Mouse (Mus musculus) lung, embryonic 16.5 days (tissue): ENCODE results near the gene Slc25a34. TPM values are rescaled to one million over a fixed set of nuclear protein-coding genes. Genes with fewer than 3 reads are reported as not detected.

Experiments
- ATAC-seq: fragments of 200-750 bp; cut with Nextera tagmentation; 2 replicates; pipeline ENCODE4 v1.8.0; 2017; ENCODE audit warnings: low read depth, mild to moderate bottlenecking, moderate library complexity
- H3K27ac ChIP-seq: fragments of 300-500 bp; sonication (generic); 2 replicates; pipeline ENCODE4 v1.5.1; 2014; ENCODE audit warnings: mild to moderate bottlenecking, control low read depth, low read length
- H3K27me3 ChIP-seq: fragments of 300-500 bp; sonication (generic); 2 replicates; pipeline ENCODE4 v1.6.1; 2014; ENCODE audit warnings: low read depth, low read length, mixed read lengths; ENCODE audit not compliant: control insufficient read depth, insufficient read depth
- H3K36me3 ChIP-seq: fragments of 300-500 bp; sonication (generic); 2 replicates; pipeline ENCODE4 v1.6.1; 2014; ENCODE audit warnings: low read length; ENCODE audit not compliant: control insufficient read depth, insufficient read depth
- H3K4me1 ChIP-seq: fragments of 300-500 bp; sonication (generic); replicated peaks from 2 replicates; pipeline ENCODE4 v1.6.1; 2014; ENCODE audit warnings: low read length, mixed read lengths; ENCODE audit not compliant: control insufficient read depth, insufficient read depth
- H3K4me2 ChIP-seq: fragments of 300-500 bp; sonication (generic); 2 replicates; pipeline ENCODE4 v1.6.1; 2014; ENCODE audit warnings: low read depth, low read length, control low read depth
- H3K4me3 ChIP-seq: fragments of 300-500 bp; sonication (generic); 2 replicates; pipeline ENCODE4 v1.5.1; 2014; ENCODE audit warnings: mild to moderate bottlenecking, low read length, control low read depth
- H3K9ac ChIP-seq: fragments of 300-500 bp; sonication (generic); 2 replicates; pipeline ENCODE4 v1.6.1; 2014; ENCODE audit warnings: low read length, control low read depth
- H3K9me3 ChIP-seq: fragments of 300-500 bp; sonication (generic); 2 replicates; pipeline ENCODE4 v1.6.1; 2016; ENCODE audit warnings: low read length; ENCODE audit not compliant: control insufficient read depth
- WGBS: fragments of 180-500 bp; shearing (Covaris S2); extraction: QIAGEN DNeasy Blood & Tissue Kit; methylation state at CpG from one replicate; pipeline ENCODE4 v1.1.7; 2014; 5-methylcytosine and 5-hydroxymethylcytosine counted together
- polyA plus RNA-seq: library from polyadenylated mRNA; unstranded; fragments of >200 nt; fragmentation: Nextera tagmentation; extraction: Ambion mirVana; gene quantifications from 2 replicates; pipeline ENCODE4 v1.2.1, GENCODE M21; 2015

The Slc25a34 gene
- polyA plus RNA-seq = 0.18 and 0.20 TPM in 2 replicates

GRCm38 (mm10) chr4:141623666-141624065 lies at the start of gene Slc25a34:
Gene Slc25a34, minus strand, starts transcription at chr4:141623821.
- ATAC-seq = peak; percentile 59
- Histone ChIP-seq H3K27ac (no peak within 1 kb of the TSS), H3K4me2 (no peak within 1 kb of the TSS), H3K36me3 (peaks cover 12% of the 10 kb centered on the region), H3K4me3 (no peak within 1 kb of the TSS), H3K27me3 (no peaks in the 10 kb centered on the region), H3K9me3 (no peaks in the 10 kb centered on the region), H3K9ac (no peak within 1 kb of the TSS), H3K4me1 (peaks cover 6% of the 10 kb centered on the region; the same call in 1 of the 2 replicates)
- WGBS = 50% methylated on average over 1 of the region's 1 CpGs

GRCm38 (mm10) chr4:141672325-141672724 lies 48.7 kb upstream of the Slc25a34 start:
- Histone ChIP-seq H3K9me3 (no peaks in the 10 kb centered on the region), H3K27ac (no peak overlapping the region), H3K27me3 (no peaks in the 10 kb centered on the region), H3K9ac (no peak overlapping the region), H3K36me3 (no peaks in the 10 kb centered on the region), H3K4me3 (no peak overlapping the region), H3K4me1 (peaks cover 5% of the 10 kb centered on the region; the same call in 1 of the 2 replicates), H3K4me2 (no peak overlapping the region)
- WGBS = 71% methylated on average over 13 of the region's 13 CpGs
- ATAC-seq = no peak

- WGBS = 40% methylated on average over 4 of the region's 4 CpGs
- Histone ChIP-seq H3K27me3 (no peaks in the 10 kb centered on the region), H3K27ac (no peak overlapping the region), H3K9ac (no peak overlapping the region), H3K36me3 (no peaks in the 10 kb centered on the region), H3K9me3 (no peaks in the 10 kb centered on the region), H3K4me2 (no peak overlapping the region), H3K4me3 (no peak overlapping the region), H3K4me1 (peaks cover 5% of the 10 kb centered on the region; the same call in 1 of the 2 replicates)
- peak; percentile 63 for ATAC-seq
These were observed 47.8 kb upstream of the Slc25a34 start for GRCm38 (mm10) chr4:141671389-141671788.

GRCm38 (mm10) chr4:141669898-141670712 lies 46.5 kb upstream of the Slc25a34 start:
- peak; percentile 17; the same call in 1 of the 2 replicates for ATAC-seq
- no peak overlapping the region for H3K4me3 ChIP-seq
- no peak overlapping the region for H3K4me2 ChIP-seq
- no peaks in the 10 kb centered on the region for H3K9me3 ChIP-seq
- H3K4me1 ChIP-seq = peaks cover 5% of the 10 kb centered on the region; the same call in 1 of the 2 replicates
- H3K36me3 ChIP-seq = no peaks in the 10 kb centered on the region
- H3K27me3 ChIP-seq = no peaks in the 10 kb centered on the region
- H3K27ac ChIP-seq = no peak overlapping the region
- 68% methylated on average over 18 of the region's 18 CpGs for WGBS
- H3K9ac ChIP-seq = no peak overlapping the region

GRCm38 (mm10) chr4:141664799-141665198 lies 41.2 kb upstream of the Slc25a34 start, which contains the start of gene Plekhm2:
Gene Plekhm2, minus strand, starts transcription at chr4:141664899.
- H3K27ac ChIP-seq = peak within 1 kb of the TSS; percentile 36
- H3K27me3 ChIP-seq = no peaks in the 10 kb centered on the region
- whole genome bisulfite sequencing = 62% methylated on average over 8 of the region's 8 CpGs
- peaks cover 15% of the 10 kb centered on the region for H3K4me1 ChIP-seq
- H3K4me3 ChIP-seq = peak within 1 kb of the TSS; percentile 72
- no peaks in the 10 kb centered on the region for H3K9me3 ChIP-seq
- peak within 1 kb of the TSS; percentile 93 for H3K4me2 ChIP-seq
- peak; percentile 24 for ATAC-seq
- H3K9ac ChIP-seq = peak within 1 kb of the TSS; percentile 84
- no peaks in the 10 kb centered on the region for H3K36me3 ChIP-seq

- no peaks in the 10 kb centered on the region for H3K27me3 ChIP-seq
- peaks cover 15% of the 10 kb centered on the region for H3K4me1 ChIP-seq
- H3K9ac ChIP-seq = peak overlapping the region; percentile 84
- under 1% methylated on average over 48 of the region's 60 CpGs for WGBS
- H3K36me3 ChIP-seq = no peaks in the 10 kb centered on the region
- H3K27ac ChIP-seq = peak overlapping the region; percentile 36
- peak overlapping the region; percentile 93 for H3K4me2 ChIP-seq
- no peaks in the 10 kb centered on the region for H3K9me3 ChIP-seq
- peak; percentile 88 for ATAC-seq
- H3K4me3 ChIP-seq = peak overlapping the region; percentile 72
These were observed 40.6 kb upstream of the Slc25a34 start for GRCm38 (mm10) chr4:141664011-141664745.

- Histone ChIP-seq H3K4me2 (peak overlapping the region; percentile 93), H3K9me3 (no peaks in the 10 kb centered on the region), H3K4me3 (peak overlapping the region; percentile 72), H3K27ac (peak overlapping the region; percentile 36), H3K27me3 (no peaks in the 10 kb centered on the region), H3K36me3 (no peaks in the 10 kb centered on the region), H3K9ac (peak overlapping the region; percentile 84), H3K4me1 (peaks cover 15% of the 10 kb centered on the region)
- 3% methylated on average over 47 of the region's 47 CpGs for WGBS
- peak; percentile 27; the same call in 1 of the 2 replicates for ATAC-seq
These were observed 39.7 kb upstream of the Slc25a34 start for GRCm38 (mm10) chr4:141663122-141663931.

- ATAC-seq = no peak
- 91% methylated on average over 11 of the region's 11 CpGs for WGBS
- Histone ChIP-seq H3K4me2 (no peak overlapping the region), H3K36me3 (peaks cover 2% of the 10 kb centered on the region; the same call in 1 of the 2 replicates), H3K27ac (no peak overlapping the region), H3K4me1 (peaks cover 20% of the 10 kb centered on the region), H3K27me3 (no peaks in the 10 kb centered on the region), H3K4me3 (no peak overlapping the region), H3K9ac (no peak overlapping the region), H3K9me3 (no peaks in the 10 kb centered on the region)
These were observed 37.3 kb upstream of the Slc25a34 start for GRCm38 (mm10) chr4:141660884-141661283.
